Mouse (Mus musculus) megakaryocyte, adult 5-6 weeks (primary cell): ENCODE results near the gene Adamtsl4. TPM values are rescaled to one million over a fixed set of nuclear protein-coding genes. Genes with fewer than 3 reads are reported as not detected.
"Not testable (repeated sequence)": the region's sequence is repeated elsewhere in the genome, so short reads cannot be mapped to it uniquely, and the experiment has no call there.

Experiments
- ATAC-seq: 2 replicates; pipeline ENCODE4 v1.8.0; 2016; ENCODE audit warnings: mild to moderate bottlenecking, inconsistent platforms; ENCODE audit not compliant: poor library complexity, severe bottlenecking
- total RNA-seq, 2 experiments: library from RNA; stranded (forward) in 1 of 2; stranded (reverse) in 1 of 2; fragments of 153-499, 151-499 nt in 1 of 2; fragments of 221-1000, 200-1000 nt in 1 of 2; gene quantifications; 2 replicates each; pipeline versions ENCODE4 v1.2.3 to v1.2.4; 2015 to 2017

The Adamtsl4 gene
- total RNA-seq, 2 experiments from 2014 or later = 0.59 to 0.85 TPM

- ATAC-seq = no peak
These were observed 13.4 kb upstream of the Adamtsl4 start for GRCm38 (mm10) chr3:95701085-95701484.

GRCm38 (mm10) chr3:95700233-95700681, 12.5 kb upstream of the Adamtsl4 start:
- ATAC-seq = no peak

- no peak for ATAC-seq
These were observed 10.6 kb upstream of the Adamtsl4 start for GRCm38 (mm10) chr3:95698286-95698685.

- ATAC-seq = no peak
These were observed 8.6 kb upstream of the Adamtsl4 start for GRCm38 (mm10) chr3:95696360-95696759.

- no peak for ATAC-seq
These were observed 8.1 kb upstream of the Adamtsl4 start for GRCm38 (mm10) chr3:95695796-95696195.

GRCm38 (mm10) chr3:95694808-95695703, 7.3 kb upstream of the Adamtsl4 start:
- ATAC-seq = no peak

GRCm38 (mm10) chr3:95693821-95694807, 6.4 kb upstream of the Adamtsl4 start:
- peak; percentile 77 for ATAC-seq

GRCm38 (mm10) chr3:95692677-95693076, 5.0 kb upstream of the Adamtsl4 start:
- ATAC-seq = no peak

GRCm38 (mm10) chr3:95690552-95690951, 2.8 kb upstream of the Adamtsl4 start:
- ATAC-seq = not testable (repeated sequence)

GRCm38 (mm10) chr3:95689940-95690339, 2.2 kb upstream of the Adamtsl4 start:
- no peak for ATAC-seq

GRCm38 (mm10) chr3:95689171-95689915, 1.6 kb upstream of the Adamtsl4 start:
- ATAC-seq = no peak

GRCm38 (mm10) chr3:95687168-95687523, 571 bp downstream of the Adamtsl4 start:
- peak; percentile 14 for ATAC-seq

GRCm38 (mm10) chr3:95686492-95687167, 1.1 kb downstream of the Adamtsl4 start:
- ATAC-seq = no peak

- ATAC-seq = no peak
These were observed 2.0 kb downstream of the Adamtsl4 start for GRCm38 (mm10) chr3:95685701-95686100.

GRCm38 (mm10) chr3:95685301-95685700, 2.4 kb downstream of the Adamtsl4 start:
- ATAC-seq = no peak

- ATAC-seq = no peak
These were observed 2.9 kb downstream of the Adamtsl4 start for GRCm38 (mm10) chr3:95684846-95685245.

- no peak for ATAC-seq
These were observed 4.8 kb downstream of the Adamtsl4 start for GRCm38 (mm10) chr3:95682878-95683277.

GRCm38 (mm10) chr3:95681365-95681764, 6.4 kb downstream of the Adamtsl4 start:
- no peak for ATAC-seq

GRCm38 (mm10) chr3:95680673-95681072, 7.0 kb downstream of the Adamtsl4 start:
- no peak for ATAC-seq

GRCm38 (mm10) chr3:95679551-95679950, 8.2 kb downstream of the Adamtsl4 start:
- no peak for ATAC-seq
